Mouse (Mus musculus) megakaryocyte-erythroid progenitor cell, adult 5-6 weeks (primary cell): ENCODE data around the gene Olfr374. TPM values are rescaled to one million over a fixed set of nuclear protein-coding genes. Genes with fewer than 3 reads are reported as not detected.
A peak's percentile ranks its signal among the peaks of the same experiment; 100 is the strongest.

Experiments
- ATAC-seq: replicated peaks from 2 replicates; pipeline ENCODE4 v1.8.0; 2016; ENCODE audit warnings: mild to moderate bottlenecking, inconsistent platforms; ENCODE audit not compliant: severe bottlenecking, poor library complexity, low FRiP score, low TSS enrichment
- total RNA-seq, 2 experiments: library from RNA; stranded (forward) in 1 of 2; stranded (reverse) in 1 of 2; fragments of 200-1000, 215-1000 nt in 1 of 2; fragments of >200 nt in 1 of 2; fragmentation: Nextera tagmentation in 1 of 2; gene quantifications; 2 replicates each; pipeline ENCODE4 v1.2.3; 2014 to 2017

The Olfr374 gene
- total RNA-seq, 2 experiments from 2014 or later = not detected

- no peak for ATAC-seq
These were observed 28.1 kb downstream of the Olfr374 start, which contains the start of gene Tpm4 for GRCm38 (mm10) chr8:72134756-72135445. Gene Tpm4, plus strand, starts transcription at chr8:72134975.

GRCm38 (mm10) chr8:72135446-72136301 lies 28.8 kb downstream of the Olfr374 start:
- ATAC-seq = no peak; the same call in 1 of the 2 replicates

GRCm38 (mm10) chr8:72136302-72136978 lies 29.6 kb downstream of the Olfr374 start:
- ATAC-seq = peak; percentile 39; the same call in 1 of the 2 replicates

GRCm38 (mm10) chr8:72137431-72137830 lies 30.6 kb downstream of the Olfr374 start:
- ATAC-seq = no peak

- ATAC-seq = no peak
These were observed 31.6 kb downstream of the Olfr374 start for GRCm38 (mm10) chr8:72138456-72138855.

- ATAC-seq = no peak
These were observed 36.5 kb downstream of the Olfr374 start for GRCm38 (mm10) chr8:72143256-72143824.

- ATAC-seq = no peak
These were observed 37.6 kb downstream of the Olfr374 start for GRCm38 (mm10) chr8:72144345-72144975.

- no peak for ATAC-seq
These were observed 38.7 kb downstream of the Olfr374 start for GRCm38 (mm10) chr8:72145511-72145910.

GRCm38 (mm10) chr8:72146056-72146455 lies 39.2 kb downstream of the Olfr374 start:
- no peak for ATAC-seq

GRCm38 (mm10) chr8:72146556-72146955 lies 39.7 kb downstream of the Olfr374 start:
- no peak for ATAC-seq

- ATAC-seq = no peak
These were observed 40.4 kb downstream of the Olfr374 start for GRCm38 (mm10) chr8:72147266-72147665.

GRCm38 (mm10) chr8:72149056-72149455 lies 42.2 kb downstream of the Olfr374 start:
- ATAC-seq = no peak

GRCm38 (mm10) chr8:72151418-72152078 lies 44.7 kb downstream of the Olfr374 start:
- ATAC-seq = no peak; the same call in 1 of the 2 replicates

GRCm38 (mm10) chr8:72153382-72153781 lies 46.5 kb downstream of the Olfr374 start:
- ATAC-seq = no peak

- no peak for ATAC-seq
These were observed 51.3 kb downstream of the Olfr374 start for GRCm38 (mm10) chr8:72158096-72158495.

- no peak for ATAC-seq
These were observed 51.9 kb downstream of the Olfr374 start for GRCm38 (mm10) chr8:72158726-72159125.

GRCm38 (mm10) chr8:72160007-72160406 lies 53.2 kb downstream of the Olfr374 start:
- no peak for ATAC-seq
